Mouse (Mus musculus) neural tube, postnatal 0 days (tissue): ENCODE measurements around the gene Vmn1r8. TPM values are rescaled to one million over a fixed set of nuclear protein-coding genes. Genes with fewer than 3 reads are reported as not detected.

Experiments
- polyA plus RNA-seq: library from polyadenylated mRNA; unstranded; fragments of >200 nt; fragmentation: Nextera tagmentation; extraction: Ambion mirVana; gene quantifications from 2 replicates; pipeline ENCODE4 v1.2.1, GENCODE M21; 2015

The Vmn1r8 gene
- polyA plus RNA-seq: not detected in 2 replicates

DNA sequence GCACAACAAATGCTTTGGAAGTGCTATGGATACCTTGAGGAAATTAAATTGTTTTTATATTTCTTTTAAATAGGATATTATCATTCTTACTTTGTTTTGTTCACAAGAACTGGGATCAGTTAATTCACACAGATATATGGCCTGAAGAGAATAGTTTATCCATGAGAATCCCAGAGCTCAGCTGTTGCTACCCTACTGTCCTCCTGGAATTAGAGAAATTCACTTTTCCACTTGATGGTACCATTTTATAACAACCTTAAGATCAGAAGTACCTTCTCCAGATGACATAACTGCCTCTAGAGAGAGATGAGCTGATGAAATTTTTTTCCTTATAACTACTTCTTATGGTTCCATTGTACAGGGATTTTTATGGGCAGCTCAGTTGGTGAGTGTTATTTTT, at the start of gene Vmn1r8:
TSS of gene Vmn1r8 (plus strand) at position 301 of the 400 bp plus-strand sequence.

DNA sequence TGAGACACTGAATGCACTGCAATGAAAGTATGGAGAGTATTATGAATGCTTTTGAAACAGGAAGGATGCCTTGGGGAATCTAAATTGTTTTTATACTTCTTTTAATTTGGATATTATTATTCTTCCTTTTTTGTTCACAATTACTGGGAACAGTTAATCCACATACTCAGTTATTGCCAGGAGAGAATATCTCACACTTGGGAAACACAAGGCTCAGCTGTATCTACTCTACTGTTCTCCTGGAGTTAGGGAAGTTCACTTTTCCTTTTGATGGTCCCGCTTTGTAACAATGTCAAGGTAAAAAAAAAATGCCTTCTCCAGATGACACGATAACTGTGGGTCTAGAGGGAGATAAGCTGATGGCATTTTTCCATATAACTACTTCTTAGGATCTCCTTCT, 35.1 kb upstream of the Vmn1r8 start, which contains the start of gene Vmn1r6:
TSS of gene Vmn1r6 (plus strand) at position 301 of the 400 bp plus-strand sequence.

DNA sequence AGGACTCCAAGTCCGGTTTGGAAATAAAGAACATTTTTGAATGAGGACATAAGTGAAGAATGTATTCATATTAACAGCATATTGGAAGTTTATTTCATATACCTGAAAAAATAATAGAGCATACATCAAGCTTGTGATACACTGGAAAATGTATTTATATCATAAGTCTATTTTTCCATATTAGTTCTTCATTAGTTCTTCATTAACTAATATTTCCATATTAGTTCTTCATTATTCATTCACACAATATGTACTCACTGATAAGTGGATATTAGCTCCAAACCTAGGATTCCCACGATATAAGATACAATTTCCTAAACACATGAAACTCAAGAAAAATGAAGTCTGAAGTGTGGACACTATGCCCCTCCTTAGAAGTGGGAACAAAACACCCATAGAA, 6.9 kb upstream of the Vmn1r8 start, which contains the start of gene Vmn1r7:
TSS of gene Vmn1r7 (minus strand) at position 101 of the 400 bp plus-strand sequence.

DNA sequence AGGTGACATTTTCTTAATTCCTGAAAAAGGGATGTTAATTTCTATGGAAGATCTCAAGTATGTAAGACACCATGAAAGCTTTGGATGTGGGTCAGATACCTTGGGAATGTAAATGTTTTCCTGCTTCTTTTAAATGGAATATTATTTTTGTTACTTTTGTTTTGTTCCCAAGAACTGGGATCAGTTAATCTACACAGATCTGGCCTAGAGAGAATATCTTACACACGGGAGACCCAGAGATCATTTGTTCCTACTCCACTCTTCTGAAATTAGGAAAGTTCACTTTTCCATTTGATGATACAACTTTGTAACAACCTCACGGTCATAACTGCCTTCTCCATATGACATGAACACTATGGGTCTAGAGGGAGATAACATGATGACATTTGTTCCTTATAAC, 34.4 kb downstream of the Vmn1r8 start, which contains the start of gene Vmn1r9:
TSS of gene Vmn1r9 (plus strand) at position 301 of the 400 bp plus-strand sequence.

Other genes with a start within 250 kb of the Vmn1r8 start
- 18.2 and 20.2 TPM in 2 replicates for gene Kbtbd2, start 234.5 kb upstream of the Vmn1r8 start, polyA plus RNA-seq
- 44.7 and 46.4 TPM in 2 replicates for gene Fkbp9, start 200.2 kb upstream of the Vmn1r8 start, polyA plus RNA-seq
- 136 and 147 TPM in 2 replicates for gene Nt5c3, start 108.4 kb upstream of the Vmn1r8 start, polyA plus RNA-seq
- gene Vmn1r4, start 108.3 kb upstream of the Vmn1r8 start, polyA plus RNA-seq: 0.43 and 0.45 TPM in 2 replicates
- not detected in 2 replicates for gene Vmn1r5, start 62.0 kb upstream of the Vmn1r8 start, polyA plus RNA-seq
- gene Vmn1r6, start 35.0 kb upstream of the Vmn1r8 start, polyA plus RNA-seq: not detected in 2 replicates
- not detected in 2 replicates for gene Vmn1r7, start 7.0 kb upstream of the Vmn1r8 start, polyA plus RNA-seq
- gene Vmn1r9, start 34.5 kb downstream of the Vmn1r8 start, polyA plus RNA-seq: not detected in 2 replicates
- not detected in 2 replicates for gene Vmn1r10, start 77.2 kb downstream of the Vmn1r8 start, polyA plus RNA-seq
- gene Vmn1r11, start 101.2 kb downstream of the Vmn1r8 start, polyA plus RNA-seq: not detected in 2 replicates
- not detected in 2 replicates for gene Vmn1r12, start 124.6 kb downstream of the Vmn1r8 start, polyA plus RNA-seq
- gene Vmn1r13, start 171.0 kb downstream of the Vmn1r8 start, polyA plus RNA-seq: not detected in 2 replicates
- not detected in 2 replicates for gene Vmn1r14, start 199.4 kb downstream of the Vmn1r8 start, polyA plus RNA-seq
- not detected in 2 replicates for gene Vmn1r15, start 225.7 kb downstream of the Vmn1r8 start, polyA plus RNA-seq